Mouse (Mus musculus): ENCODE measurements around the gene Pcbp3.

Pcbp3 gene

GRCm38 (mm10) chr10:76961790-76962489 is at the start of gene Pcbp3:
Pcbp3 (minus strand) TSS chr10:76961887.
- DNase-seq (ENCODE audit: low read depth), result peak; percentile 95

GRCm38 (mm10) chr10:77008698-77009097 is 47.0 kb upstream of the Pcbp3 start:
- no peak for DNase-seq (ENCODE audit: low read depth)

GRCm38 (mm10) chr10:77008109-77008561 is 46.4 kb upstream of the Pcbp3 start:
- no peak for DNase-seq (ENCODE audit: low read depth)

DNA sequence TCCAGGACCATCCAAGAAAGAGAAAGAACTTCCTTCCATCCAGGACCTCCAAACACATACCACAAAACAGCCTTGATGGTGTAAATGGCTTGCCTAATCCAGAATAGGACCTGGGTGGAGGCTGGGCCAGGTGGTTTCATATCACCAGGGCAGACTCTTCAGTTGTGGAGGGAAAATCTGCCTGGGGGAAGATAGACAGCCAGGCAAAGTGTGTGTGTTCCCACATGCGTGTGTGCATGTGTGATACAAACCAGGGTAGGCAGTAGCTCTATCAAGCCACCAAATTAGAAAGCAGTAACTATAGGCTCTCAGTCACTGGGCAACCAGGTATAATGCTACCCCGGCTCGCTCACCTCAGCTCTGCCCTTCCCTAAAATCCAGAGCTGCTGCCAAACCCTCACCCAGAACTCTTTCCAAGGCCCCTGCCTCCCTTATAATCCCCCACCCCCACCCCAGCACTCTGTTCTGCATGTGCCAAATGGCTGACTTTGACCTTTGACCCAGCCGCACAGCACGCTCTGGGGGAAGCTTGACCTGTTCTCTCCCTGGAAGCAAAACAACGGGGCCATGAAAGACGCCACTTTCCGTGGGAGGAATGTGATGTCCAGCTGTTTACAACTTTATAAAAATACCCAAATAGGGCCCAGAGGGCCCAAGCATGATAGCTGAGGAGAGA is 45.9 kb upstream of the Pcbp3 start:
- no peak for DNase-seq (ENCODE audit: low read depth)

DNA sequence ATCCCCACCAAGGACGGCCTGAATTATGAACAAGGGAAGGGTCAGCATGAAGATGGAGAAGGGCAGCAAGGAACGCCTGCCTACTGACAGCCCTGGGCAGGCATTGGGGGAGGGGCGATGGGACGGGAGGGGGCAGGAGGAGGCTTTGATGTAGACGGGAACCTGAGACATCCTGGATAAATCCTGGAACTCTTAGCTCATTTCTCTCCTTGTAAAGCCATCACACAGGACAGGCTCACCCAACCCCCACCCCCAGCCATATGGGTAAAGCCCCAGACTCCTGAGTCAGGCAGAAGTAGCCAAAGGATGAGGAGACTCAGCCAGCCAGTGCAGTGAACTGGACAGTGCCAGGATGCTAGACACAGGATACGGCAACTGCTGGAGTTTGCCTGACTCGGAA is 43.2 kb upstream of the Pcbp3 start:
- no peak for DNase-seq (ENCODE audit: low read depth)

DNA sequence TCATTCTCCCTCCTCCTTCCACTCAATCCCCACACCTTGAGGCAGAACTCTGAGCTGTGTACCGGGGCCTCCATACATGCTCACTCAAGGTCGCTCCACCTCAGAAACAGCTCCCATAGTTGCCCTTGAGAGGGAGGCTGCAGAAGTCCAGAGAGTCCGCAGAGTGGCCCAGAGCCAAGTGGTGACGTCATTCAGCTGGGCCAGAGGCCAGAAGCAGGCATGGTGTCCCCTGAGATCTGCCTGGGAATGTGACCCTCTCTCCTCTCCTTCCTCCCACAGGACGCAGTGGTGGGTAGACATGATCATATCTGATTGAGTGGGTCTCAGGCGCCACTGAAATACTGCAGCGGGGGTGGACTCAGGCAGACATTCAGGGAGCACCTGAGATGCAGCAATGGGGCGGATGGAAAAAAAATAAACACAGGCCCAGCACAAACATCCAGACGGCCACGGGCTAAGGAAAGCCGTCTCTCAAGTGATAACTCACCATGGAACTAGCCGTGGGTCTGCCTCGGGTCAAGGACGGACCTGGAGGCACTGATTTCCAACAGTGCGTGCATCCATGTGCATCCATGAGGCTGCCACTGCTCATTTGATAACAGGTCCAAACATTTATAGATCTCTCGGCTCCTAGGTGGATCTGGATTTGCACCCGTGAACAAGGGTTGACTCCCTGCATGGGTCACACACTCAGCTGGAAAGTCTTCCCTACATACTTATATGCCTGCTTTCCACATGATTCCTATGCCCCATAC is 36.2 kb upstream of the Pcbp3 start:
- no peak for DNase-seq (ENCODE audit: low read depth)

- no peak for DNase-seq (ENCODE audit: low read depth)
Observed at GRCm38 (mm10) chr10:76992456-76992855, 30.8 kb upstream of the Pcbp3 start.

DNA sequence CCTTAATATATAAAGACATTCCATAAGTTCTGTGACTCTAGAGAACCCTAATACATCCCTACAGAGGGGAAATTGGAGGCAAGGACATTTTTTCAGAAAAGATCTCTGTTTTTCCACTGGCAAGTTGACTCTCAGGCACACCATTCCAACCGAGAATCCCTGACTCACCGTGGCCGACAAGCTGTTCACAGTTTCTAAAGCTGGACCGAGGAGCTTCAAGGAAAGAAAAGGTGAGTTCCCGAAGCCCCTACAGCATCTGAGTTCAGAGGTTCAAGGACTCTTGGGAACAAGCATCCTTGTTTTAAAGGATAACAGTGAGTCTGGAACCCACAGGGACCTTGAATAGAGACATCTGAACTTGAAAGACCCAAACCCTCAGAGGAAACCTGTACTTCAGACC is 26.9 kb upstream of the Pcbp3 start:
- DNase-seq (ENCODE audit: low read depth), result no peak

DNA sequence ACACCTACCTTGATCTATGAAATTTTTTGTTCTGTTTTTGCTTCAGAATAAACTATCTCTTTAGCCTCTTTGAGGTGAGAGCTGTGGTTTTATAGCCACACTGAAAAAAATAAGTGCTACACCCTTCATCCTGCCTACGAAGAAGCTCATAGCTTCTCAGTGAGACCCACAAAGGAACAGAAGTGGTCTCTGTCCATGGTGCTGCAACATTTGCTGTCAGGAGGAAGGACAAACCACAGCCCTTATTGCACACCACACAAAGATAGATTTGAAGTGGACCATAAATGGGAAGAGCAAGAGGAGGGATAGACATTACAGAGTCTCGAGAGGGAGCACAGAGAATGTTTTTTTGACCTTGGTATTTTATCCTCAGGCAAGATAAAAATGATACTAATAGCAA is 16.4 kb upstream of the Pcbp3 start:
- peak; percentile 22 for DNase-seq (ENCODE audit: low read depth)

DNA sequence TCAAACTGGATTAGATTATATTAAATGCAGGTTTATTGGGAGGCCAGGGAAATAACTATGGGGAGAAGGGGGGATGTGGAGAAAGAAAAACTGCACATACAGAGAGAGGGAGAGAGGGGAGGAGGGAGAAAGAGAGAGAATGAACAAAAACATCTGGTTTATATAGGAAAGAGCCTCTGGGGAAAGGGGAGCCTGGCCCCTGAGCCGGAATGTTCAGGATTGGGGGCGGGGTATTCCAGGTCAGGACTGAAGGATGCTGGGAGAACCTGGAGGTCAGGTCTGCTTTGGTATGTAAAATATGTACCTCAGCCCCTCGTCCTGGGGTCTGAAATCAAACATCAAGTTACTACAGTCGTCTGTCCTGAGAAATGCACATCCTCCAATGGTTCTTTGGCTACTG is 15.0 kb upstream of the Pcbp3 start:
- DNase-seq (ENCODE audit: low read depth), result no peak

GRCm38 (mm10) chr10:76973797-76974436 is 12.2 kb upstream of the Pcbp3 start:
- no peak for DNase-seq (ENCODE audit: low read depth)

- peak; percentile 34 for DNase-seq (ENCODE audit: low read depth)
Observed at GRCm38 (mm10) chr10:76972318-76972717, 10.6 kb upstream of the Pcbp3 start.

DNA sequence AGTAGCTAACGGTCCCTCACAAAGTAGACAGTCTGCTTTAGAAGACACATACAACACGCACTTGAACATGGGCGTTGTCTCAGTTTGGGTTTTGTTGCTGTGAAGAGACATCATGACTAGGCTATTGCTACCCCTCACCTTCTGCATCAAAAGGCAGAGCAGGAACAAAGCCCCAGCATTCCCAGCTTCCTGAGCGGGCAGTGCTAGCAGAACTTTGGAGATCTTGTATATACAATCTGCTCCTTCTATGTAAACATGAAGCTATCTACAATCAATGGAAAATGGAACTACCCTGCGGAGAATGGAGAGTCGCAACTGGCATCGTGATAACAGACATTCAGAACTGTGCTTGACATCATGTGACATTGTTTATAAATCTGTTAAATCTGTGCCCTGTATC is 9.3 kb upstream of the Pcbp3 start:
- DNase-seq (ENCODE audit: low read depth), result no peak

DNA sequence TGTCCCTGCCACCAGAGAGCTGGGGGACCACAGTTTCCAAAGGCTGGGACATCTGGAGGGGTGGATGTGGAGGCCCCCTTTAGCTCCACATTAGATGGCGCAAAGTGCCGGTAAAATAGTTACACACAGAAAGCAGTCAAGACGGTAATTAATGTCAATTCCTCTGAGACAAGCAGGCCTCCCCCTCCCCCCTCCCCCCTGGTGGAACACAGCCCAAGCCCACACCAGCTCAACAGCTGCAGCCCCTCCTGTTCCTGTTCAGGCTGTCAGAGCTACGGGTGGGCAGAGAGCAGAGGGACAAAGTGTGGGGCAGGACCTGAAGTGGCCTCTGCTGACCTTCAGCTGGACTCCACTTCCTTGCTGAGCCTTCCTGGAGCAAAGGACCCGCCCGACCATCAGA is 2.7 kb upstream of the Pcbp3 start:
- DNase-seq (ENCODE audit: low read depth), result no peak

DNA sequence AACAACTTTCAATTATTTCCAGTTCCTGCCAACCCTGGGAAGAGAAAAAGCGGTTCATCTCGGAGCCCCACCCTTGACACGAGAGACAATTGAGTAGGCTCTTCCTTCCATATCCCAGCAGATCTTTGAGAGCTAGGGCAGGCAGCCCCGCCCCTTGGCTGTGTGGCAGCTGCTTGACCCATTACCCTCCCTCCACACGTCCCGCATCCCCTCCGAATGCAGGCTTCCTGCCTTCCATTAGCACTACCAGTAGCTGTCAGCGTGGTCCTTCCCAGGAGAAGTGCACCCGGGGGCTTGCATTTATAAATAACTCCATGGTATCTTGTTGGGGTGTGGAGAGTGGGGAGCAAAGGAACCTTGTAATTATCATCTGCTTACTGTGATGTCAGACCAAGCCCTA is 2.3 kb upstream of the Pcbp3 start:
- no peak for DNase-seq (ENCODE audit: low read depth)

DNA sequence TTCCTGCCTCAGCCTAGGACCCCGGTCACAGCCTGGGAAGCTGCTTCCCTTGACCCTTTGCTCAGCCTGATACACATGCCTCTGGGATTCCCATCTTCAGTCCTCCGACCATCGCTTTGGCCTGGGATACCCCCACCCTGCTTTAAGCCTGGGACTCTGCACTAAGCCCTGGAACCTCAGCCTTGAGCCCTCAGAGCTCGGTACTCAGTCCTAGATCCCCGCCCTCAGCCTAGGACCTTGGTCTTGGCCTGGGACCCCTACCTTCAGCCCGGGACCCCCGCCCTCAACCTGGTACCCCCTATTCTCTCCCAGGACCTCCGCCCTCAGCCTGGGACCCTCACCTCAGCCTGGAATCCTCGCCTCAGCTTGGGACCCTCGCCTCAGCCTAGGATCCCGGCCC is 531 bp downstream of the Pcbp3 start:
- DNase-seq (ENCODE audit: low read depth), result no peak

GRCm38 (mm10) chr10:76958201-76958600 is 3.5 kb downstream of the Pcbp3 start:
- peak; percentile 50 for DNase-seq (ENCODE audit: low read depth)

- no peak for DNase-seq (ENCODE audit: low read depth)
Observed at GRCm38 (mm10) chr10:76956200-76956599, 5.5 kb downstream of the Pcbp3 start.

- DNase-seq (ENCODE audit: low read depth), result peak; percentile 9
Observed at GRCm38 (mm10) chr10:76941038-76941437, 20.6 kb downstream of the Pcbp3 start.

GRCm38 (mm10) chr10:76936827-76937226 is 24.9 kb downstream of the Pcbp3 start:
- no peak for DNase-seq (ENCODE audit: low read depth)

DNA sequence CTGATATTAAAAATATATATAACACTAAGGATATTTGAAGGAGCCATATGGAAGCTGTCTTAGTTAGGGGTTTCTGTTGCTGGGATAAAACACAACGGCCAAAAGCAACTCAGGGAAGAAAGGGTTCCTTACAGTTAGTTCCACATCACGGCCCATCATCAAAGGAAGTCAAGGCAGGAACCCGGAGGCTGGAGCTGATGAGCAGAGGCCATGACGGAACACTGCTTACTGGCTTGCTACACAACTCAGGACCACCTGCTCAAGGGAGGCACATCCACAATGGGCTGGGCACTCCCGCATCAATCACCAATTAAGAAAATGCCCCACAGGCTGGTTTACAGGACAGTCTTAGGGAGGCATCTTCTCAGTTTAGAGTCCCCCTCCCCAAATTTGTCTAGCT is 26.9 kb downstream of the Pcbp3 start:
- no peak for DNase-seq (ENCODE audit: low read depth)

DNA sequence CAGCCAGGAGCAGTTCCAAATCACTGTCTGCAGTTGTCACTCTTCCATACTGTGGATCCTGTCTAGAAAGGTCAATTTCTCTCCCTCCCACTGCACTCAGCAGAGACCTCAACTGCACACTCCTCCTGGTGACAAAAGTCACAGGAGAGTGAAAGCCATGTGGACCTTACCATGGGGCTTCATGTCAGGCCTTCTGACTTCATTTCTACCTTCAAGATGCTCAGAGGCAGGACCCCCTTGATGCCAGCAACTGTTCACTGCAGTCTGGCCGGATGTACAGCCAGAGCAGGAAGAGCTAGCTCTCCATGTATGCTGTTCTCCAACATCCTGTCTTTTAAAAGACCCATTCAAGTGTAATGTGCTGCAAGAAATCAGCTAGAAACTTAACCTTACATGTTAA is 29.9 kb downstream of the Pcbp3 start:
- DNase-seq (ENCODE audit: low read depth), result no peak

DNA sequence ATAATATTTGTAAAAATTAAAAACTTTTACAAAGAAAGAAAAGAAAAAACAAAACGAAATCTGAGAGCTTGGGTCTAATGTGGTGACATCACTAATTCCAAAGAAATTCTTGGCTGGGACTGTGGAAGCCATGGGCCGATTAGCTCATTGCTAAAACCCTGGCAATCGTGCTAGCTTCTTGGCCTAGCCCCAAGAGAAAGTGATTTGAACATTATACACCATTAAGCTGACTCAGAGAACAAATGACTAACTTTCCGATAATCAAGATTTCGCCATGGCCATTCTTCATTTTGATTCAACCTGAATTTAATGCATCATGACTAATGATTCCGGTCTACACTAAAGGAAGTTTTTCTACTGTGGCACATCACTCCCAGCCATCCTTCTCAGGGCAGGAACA is 30.6 kb downstream of the Pcbp3 start:
- no peak for DNase-seq (ENCODE audit: low read depth)

Data from c-Kit-positive CD71-positive TER-119-negative erythroid progenitor cells, embryonic 14.5 days (primary cell).